Mouse (Mus musculus) G1E (cell line): ENCODE measurements around the gene Arid5b.

Experiments used
- CTCF ChIP-seq: IDR thresholded peaks from 2 replicates; pipeline ENCODE4 v1.5.1; 2012; ENCODE audit warnings: low read depth, low read length, inconsistent platforms, mixed read lengths
- GATA1 ChIP-seq: IDR thresholded peaks from 2 replicates; pipeline ENCODE4 v1.6.1; 2012; ENCODE audit warnings: borderline replicate concordance, low read length, inconsistent platforms, mixed read lengths
- TAL1 ChIP-seq: conservative IDR thresholded peaks from 2 replicates; pipeline ENCODE4 v1.6.1; 2012; ENCODE audit warnings: low read depth, low read length, inconsistent platforms, mixed read lengths

DNA sequence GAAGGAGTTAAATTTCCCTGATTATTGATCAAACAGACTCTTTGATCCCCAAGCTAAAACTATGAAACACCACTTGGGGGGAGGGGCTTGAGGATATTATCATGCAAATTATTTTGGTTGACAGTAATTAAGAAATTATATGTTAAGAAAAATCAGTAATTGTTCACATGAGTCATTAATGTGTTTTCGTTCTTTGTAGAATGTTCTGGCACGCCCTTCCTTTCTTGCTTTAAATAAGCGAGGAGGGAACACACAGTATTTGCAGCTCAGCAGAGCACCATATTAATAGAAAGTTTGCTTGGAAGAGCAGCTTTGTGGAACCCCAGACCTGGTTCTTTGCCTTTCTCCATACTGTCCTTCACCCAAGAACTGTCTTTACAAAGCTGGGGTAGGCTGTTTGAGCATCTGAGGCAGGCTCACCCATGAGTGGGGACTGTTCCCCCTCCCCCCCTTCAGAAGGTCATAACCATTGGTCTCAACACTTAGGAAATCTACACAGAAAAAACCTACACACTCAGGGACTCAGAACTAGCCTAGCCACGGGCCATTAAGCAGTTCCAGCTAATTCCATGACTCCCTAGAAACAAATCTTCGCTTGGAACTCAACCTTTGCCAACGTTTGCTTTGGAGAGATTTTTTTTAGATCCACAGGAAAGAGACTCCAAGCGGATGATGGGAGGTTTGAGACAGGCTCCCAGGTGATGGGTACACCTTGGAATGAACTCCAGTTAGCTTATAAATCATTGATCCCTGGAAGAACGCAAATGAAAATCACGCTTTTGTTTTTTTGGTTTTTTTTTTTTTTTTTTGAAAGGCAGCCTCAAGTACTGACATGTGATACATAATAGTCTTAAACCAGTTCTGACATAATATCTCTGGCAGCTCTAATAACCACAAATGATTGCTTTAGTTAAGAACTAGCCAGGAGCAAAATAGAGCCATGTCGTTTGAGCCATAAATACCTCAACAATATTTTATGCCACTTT, 112.5 kb downstream of the Arid5b start:
- TF ChIP-seq CTCF (no peak), TAL1 (no peak), GATA1 (no peak)
